Mouse (Mus musculus) urinary bladder, adult 18-20 months (tissue): Measurements from ENCODE around the gene Nup35.

Source experiments
- DNase-seq, 2 experiments: peaks; one replicate each; pipeline ENCODE4 v3.0.0; 2022; ENCODE audit warnings: low spot score in 2 of 2, mixed read lengths in 2 of 2

The Nup35 gene

DNA sequence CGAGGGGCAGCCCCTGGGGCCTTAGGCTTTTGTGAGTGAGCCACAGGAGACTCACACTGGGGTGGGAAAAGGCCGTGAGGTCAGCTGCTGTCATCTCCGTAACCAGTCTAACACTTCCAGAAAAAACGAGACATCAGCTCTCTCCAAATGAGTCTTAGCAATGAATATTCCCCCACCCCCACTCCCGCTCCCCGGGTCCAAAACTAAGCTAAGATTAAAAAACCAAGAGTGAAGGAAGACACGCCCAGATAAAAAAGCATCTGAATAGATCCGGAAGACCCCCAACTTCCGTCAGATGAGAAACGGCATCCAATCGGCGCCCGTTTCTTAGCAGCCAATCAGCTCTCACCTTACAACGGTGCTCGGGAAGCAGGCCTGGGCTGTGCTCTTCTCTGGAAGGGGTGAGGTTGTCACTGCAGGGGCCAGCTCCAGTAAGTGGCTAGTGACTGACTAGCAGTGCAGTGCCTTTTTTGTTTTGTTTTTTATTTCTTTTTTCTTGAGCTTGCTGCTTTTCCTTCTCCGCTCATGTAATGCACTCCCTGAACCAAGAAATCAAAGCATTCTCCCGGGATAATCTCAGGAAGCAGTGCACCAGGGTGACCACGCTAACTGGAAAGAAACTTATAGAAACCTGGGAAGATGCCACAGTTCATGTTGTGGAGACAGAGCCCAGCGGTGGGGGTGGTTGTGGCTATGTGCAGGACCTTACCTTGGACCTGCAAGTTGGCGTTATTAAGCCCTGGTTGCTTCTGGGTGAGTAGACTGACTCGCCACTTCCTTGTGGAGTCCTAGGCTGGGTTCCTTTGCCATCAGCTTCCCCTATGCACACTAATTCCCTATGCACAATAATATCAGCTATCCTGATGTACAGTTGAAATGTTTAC is at the start of gene Nup35, which contains the start of gene Dusp19:
TSS of gene Nup35 (plus strand) at position 383 of the 884 bp plus-strand sequence.
TSS of gene Dusp19 (plus strand) at position 192 of the 884 bp plus-strand sequence.
- DNase-seq: peak; percentile 90 to 96

DNA sequence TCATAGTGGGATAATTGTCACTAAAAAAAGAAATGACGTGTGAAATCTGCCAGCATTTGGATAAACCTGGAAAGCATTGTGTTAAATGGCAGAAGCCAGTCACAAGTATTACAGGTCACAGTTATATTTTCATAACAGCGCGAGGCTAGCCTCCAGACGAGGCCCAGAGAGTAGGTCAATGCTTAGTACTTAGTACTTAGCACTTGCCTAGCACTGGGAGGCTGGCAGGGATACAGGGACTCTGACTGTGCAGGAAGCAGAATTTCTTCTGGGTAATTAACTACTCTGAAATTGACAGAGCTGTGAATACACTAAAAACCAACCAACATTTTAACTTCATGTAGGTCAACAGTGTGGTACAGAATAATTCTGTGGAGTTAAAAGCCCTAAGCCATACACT is 49.6 kb upstream of the Nup35 start:
- no peak for DNase-seq

DNA sequence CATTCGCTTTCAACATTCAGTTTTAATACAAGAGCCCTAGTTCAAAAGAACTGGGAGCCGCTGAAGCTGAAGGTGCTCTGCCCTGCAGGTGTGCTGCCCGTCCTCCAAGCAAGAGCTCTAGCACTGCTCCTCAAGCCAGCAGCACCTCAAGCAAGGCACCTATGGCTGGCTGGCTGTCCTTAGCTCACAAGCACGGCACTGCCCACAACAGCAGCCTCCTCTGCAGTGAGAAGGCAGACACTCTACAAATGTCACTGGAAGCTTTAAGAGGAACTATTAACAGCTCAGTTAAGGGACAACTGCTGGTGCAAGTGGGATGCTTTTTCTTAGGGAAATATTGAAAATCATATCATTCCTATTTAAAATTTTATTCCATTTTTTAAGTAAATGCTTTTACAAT is 46.4 kb upstream of the Nup35 start:
- no peak for DNase-seq

DNA sequence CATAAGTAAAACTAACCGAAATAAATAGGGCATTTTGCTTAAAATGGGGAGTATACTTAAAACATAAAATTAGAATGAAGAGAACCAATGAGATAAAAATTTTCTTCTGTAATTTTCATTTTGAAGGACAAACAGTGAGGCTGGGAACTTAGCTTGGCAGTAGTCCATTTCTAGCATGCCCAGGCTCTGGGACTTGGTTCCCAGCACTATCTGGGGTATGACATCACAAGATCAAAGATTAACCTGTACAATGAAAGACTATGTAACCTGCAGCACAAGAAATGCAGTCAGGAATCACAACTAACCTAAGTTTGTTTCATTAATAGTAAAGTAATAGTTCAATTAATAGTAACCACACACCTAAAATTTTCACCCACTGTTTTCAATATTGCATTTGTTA is 39.8 kb upstream of the Nup35 start:
- no peak for DNase-seq

DNA sequence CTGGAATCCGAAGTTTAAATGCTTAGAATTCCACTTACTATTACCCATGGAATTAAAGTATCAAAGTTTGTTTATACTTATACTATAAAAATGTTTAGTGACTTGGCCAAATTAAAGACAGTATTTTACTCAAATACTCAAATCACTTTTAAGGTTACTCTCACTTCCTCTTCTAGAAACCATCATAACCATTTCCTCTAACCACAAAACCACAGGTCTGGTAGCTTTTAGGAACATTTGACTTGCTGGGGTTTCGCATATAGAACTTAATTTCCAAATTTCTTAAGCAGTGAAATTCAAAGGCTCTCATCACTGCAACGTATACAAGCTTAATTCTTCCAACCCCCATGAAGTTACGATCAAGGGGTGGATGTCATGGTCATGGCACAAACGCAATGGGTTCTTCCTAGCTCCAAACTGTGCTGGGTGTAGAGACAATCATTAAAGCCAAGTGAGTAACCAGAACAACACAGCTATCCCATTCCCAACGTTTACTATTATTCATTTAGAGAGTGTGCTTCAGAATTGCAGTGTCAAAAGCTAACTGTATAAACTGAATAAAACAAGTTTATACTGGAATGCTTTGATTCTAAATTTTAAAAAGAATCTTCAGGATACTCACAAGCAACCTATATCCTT is 37.7 kb upstream of the Nup35 start:
- no peak for DNase-seq

DNA sequence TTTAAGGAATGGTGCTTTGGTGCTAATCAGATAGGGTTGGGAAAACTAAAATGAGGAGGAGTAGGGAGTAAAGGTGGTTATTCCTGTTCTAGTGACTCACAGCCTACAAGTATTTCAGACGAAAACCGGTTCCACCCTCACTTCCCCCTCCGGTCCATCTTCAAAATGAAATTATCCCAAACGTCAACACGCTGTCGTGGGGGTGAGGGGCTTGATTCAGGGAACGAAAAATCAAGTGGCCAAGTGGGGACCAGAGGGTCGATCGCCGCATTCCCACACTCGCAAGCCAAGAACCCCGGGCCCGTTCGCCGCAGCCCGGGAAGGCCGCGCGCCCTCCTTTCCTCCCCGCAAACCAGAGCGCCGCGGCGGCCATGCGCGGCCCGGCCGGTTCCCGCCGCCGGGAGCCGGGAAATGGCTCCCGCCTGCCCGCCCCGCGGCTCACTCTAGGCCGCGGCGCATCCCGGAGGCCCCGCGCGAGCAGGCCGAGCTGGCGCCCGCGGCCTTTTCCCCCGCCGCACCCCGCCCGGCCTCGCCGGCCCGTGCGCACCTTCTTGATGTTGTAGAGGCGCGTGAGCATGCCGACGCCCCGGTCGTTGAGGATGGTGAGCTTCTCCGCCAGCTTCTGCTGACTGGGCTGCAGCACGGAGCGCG is 36.6 kb upstream of the Nup35 start:
- peak; percentile 14 to 55 for DNase-seq

DNA sequence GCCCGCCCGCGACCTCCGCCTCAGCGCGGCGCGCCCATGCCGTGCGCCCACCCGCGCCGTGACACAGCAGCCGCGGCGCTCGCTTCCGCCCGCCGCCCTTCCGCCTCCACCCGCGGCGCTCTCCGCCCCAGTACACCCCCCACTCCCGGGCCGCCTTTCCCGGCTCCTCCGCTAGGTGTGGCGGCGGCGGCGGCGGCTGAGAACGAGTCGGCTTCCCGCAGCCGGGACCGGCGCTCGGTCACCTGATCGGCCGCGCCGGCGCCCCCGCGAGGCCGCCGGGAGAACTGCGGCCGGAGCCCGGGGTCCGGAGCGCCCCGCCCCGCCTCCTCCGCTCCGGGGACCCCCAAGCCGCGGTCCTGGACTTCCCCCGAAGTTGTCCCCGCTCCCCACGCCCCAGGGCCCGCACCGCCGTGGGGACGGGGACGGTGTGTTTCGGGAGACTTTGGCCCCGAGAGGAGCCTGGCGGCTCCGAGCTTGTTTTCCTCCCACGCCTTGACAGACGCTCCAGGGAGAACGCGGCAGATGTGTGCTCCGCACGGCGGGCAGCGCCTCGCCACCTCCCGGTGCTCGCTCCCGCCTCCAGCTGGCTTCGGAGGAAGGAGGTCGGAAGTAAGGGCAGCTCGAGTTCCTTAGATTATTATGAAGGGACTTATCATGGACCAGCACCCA is 35.9 kb upstream of the Nup35 start, which contains the start of gene Nckap1:
TSS of gene Nckap1 (minus strand) at position 338 of the 669 bp plus-strand sequence.
- DNase-seq: peak; percentile 84 to 86

DNA sequence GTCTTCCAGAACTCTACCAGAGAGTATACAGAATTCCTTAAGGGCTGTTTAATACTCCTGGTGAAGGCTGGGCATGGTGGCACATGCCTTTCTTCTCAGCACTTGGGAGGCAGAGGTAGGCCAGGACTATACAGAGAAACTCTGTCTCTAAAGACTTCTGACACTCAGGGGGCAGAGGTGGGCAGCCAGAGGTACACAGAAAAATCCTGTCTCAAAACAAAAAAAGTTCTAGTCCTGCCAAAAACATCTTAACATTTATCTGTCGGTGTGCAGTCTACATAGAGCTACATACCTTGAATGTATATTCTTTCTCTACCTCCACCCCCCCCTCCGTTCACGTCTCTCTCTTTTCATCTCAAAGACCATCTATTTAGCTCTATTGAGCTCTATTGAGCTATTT is 34.7 kb upstream of the Nup35 start:
- DNase-seq: no peak

DNA sequence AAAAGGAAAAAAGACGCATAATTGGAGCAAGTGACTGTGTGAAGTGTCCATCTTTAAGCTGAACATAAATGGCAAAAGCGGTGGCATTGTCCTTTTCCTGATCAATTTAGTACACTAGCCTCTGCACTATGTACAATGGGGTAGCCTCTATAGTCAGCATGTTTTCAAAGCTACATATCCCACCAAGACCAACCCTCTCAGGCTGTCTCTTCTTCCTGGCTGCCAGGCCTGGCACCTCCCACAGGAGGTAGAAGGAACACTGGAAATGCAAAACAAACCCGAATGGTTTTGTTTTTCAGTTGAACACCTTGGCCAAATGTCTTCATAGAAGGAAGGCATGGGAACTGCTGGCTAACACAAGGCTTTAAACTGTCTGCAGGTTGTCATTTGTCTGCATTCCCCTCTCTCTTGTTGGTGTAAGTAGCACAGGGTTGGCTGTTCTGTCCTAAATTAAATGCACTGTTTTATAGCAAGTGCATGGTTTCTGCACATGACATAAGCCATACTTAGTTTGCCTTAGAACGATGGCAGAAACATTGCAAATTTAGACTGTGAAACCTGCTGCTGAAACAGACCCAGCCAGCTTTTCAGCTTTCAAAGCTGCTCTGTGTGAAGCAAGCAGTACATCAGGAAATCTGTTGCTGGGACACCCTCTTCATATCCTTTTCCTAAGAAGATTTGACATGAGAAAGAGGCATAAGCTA is 22.7 kb upstream of the Nup35 start:
- no peak for DNase-seq

DNA sequence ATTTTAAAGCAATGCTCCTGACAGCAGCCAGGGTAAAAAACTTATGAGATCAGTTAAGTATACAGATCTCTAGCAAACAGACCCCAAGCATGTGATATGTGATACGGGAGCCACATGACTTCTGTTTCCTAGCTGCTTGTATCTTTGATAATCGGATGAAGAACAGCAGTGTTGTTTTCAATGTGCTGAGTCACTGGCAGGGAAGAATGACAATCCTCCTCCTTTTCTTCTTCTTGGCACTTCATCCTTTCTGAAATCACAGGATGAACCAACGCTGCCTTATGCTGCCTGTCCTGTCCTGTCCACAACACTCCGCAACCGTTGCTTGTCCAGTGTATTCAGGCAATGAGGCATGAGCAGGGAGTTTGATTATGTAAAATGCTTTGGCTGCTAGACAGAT is 20.1 kb upstream of the Nup35 start:
- DNase-seq: no peak

DNA sequence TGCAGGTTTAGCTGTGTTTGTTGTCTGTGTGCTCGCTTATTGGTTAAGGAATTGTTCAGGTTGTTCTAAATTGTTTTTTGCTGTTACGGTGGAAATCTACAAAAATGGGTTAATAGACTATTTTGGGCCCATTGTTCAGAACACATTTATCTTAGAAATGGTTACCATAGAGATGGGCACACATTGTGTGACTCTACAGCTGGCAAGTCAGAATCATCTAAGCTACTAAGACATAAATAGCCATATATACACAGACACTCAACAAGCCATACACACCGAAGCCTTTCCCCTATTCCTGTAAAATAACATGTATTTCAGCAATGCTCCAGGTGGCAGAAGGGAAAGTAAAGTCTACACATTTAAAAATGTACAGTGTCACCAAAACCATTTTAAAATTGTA is 17.2 kb upstream of the Nup35 start:
- DNase-seq: no peak

DNA sequence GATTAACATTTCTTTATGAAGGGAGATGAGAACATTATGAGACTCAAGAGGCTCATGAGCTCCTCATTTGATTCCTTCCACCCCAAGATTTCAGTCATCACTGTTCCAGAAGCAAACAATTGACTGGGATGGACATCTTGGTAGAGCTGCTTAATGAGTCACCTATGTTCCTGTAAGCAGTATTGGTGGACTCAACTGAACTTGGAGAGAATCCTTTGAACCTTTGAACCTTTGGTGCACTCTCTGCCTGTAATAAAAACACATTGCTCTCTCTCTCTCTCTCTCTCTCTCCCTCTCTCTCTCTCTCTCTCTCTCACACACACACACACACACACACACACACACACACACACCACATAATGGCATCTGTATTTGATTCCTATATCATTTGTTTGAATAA is 16.4 kb upstream of the Nup35 start:
- no peak for DNase-seq

DNA sequence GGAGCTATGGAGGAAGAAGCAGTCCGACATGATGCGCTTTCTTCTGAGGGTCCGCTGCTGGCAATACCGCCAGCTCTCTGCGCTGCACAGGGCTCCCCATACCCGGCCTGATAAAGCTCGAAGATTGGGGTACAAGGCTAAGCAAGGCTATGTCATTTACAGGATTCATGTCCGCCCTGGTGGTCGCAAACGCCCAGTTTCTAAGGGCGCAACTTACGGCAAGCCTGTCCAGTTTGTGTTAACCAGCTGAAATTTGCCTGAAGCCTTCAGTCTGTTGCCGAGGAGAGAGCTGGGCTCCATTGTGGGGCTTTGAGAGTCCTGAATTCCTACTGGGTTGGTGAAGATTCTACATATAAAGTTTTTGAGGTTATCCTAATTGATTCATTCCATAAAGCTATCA is 14.3 kb upstream of the Nup35 start:
- DNase-seq: no peak

DNA sequence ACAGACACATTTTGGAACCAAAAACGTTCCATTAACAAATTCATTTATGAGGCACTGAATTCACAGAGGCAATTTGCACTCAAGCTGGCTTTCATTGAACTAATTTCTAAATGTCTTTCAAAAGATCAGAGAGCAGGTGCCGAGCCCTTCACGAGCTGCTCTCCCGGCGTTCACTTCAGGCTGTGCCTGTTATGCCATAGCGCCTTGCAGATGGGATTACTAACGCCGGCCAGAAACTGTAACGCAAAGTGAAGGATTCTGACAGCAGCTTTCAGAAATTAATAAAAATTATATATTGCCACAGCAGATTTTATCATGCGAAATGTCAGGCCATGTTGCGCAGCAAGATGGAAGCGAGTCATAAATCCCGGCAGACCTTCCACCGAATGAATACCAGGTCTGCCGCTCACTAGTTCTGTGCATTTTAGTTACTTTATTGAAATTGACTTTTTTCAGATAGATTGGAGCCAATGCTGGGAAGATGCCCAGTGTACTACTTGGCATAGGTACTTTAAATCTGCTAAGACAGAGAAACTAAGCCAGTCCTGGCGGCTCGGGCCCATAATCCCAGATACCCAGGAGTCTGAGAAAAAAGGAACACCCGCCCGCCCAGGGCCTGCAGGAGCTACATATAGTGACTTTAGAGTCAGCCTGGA is 13.1 kb upstream of the Nup35 start:
- DNase-seq: no peak

DNA sequence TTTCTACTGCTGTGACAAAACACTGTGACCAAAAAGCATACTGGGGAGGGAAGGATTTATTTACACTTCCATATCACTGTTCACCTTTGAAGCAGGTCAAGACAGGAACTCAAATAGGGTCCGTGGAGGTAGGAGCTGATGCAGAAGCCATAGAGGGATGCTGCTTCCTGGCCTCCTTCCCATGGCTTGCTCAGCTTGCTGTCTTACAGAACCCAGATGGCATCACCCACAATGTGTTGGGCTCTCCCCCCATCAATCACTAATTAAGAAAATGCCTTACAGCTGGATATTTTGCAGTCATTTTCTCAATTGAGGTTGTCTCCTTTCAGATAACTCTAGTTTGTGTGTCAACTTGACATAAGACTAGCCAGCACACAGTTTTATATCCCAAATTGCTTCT is 4.8 kb upstream of the Nup35 start:
- no peak for DNase-seq

DNA sequence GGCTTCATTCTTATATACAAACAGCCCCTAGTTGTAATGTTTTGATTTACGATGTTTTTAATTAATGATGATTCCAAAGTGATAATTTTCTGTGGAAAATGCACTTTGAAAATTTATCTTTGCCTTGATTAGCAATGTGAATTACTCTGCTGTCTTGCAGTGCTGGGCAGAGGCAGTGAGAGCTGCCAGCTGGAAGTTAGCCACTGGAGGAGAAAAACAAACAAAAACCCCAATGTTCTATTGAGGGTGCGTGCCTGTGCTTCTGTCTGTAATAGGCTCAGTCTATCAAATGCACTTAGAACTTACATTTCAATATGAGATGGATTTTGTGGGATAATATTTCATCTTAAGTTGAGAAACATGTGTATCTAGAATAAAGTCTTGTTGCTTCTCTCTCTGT is 4.2 kb upstream of the Nup35 start:
- DNase-seq: no peak

DNA sequence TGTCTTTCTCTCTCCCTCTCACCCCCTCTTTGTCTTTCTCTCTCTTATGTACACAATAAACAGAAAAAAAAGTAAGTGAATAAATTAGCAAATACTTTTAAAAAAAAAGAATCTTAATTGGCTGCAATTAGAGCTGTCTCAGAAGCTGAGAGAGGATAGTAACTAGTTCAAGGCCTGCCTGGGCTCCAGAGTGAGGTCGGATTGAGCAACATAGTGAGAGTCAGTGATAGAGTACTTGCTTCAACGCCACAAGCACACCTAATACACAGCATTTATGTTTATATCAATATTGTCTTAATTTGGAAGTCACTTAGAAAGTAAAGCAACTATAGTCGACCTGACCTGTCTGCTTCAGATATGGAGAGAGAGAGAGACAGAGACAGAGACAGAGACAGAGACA is 2.0 kb downstream of the Nup35 start:
- DNase-seq: no peak

DNA sequence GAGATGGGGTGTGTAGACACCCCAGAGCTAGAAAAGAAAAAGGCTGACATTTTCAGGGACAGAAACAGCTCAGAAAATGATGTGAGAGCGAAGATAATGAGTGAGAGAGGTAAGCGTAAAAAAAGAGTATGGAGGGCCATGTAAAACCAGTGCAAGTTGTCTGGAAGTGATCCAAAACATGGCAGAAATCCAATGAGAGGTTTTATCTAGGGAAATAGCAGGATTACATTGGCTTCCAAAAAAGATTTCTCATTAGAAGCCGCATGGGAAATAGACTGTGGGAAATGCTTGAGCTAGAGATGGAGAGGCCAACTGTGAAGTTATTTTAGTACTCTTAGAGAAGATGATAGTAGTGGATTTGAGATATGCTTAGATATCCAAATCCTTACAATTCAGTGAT is 4.9 kb downstream of the Nup35 start:
- no peak for DNase-seq

DNA sequence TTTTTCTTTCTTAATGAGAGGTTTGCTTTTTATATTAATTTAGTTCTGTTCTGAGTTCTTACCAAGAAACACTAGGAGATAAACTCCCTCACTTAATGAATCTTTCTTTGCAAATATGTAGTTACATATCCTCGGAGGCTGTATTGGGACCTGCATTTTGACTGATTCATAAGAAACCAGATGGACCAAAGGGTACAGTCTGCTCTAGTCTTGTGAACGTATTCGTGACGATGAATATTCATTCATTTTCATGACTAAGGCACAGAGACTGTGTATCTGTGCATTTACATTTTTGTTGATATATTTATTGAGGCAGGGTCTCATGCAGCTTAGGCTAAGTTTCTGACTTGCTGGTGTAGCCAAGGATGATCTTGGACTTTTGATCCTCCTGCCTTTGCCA is 7.5 kb downstream of the Nup35 start:
- no peak for DNase-seq

DNA sequence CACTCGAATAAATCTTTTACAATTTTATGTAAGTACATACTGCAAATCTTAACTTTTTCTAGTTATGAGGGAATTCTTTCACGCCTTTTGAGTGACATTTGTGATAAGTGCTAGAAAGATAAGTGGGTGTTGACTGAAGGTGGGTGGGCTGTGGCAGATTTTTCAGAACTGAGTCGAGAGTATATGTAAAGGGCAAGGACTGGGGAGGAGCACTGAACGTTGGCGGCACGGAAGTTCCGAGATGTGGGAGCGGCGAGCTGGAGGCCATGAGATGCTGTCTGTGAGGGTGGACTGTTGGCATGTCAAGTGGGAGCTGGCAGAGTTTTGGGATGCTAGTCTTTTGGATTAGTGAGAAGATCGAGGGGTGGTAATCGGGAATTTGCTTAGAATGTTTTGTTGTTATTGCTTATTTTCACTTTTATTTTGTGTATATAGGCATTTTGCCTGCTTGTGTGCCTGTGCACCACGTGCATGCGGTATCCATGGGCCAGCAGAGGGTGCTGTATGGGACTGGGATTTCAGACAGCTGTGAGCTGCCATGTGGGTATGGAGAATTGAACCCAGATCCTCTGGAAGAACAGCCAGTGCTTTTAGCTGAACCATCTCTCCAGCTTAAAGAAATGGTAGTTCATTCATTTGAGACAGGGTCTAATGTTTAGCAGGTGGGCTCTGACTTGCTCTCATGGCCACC is 15.4 kb downstream of the Nup35 start:
- no peak for DNase-seq
